Mouse (Mus musculus) stomach, postnatal 0 days (tissue): ENCODE measurements around the gene Usp5.

ENCODE experiments used
- CTCF ChIP-seq: IDR thresholded peaks from 2 replicates; pipeline ENCODE4 v1.5.1; 2016; ENCODE audit warnings: antibody characterized with exemption, low read depth, mild to moderate bottlenecking, moderate library complexity
- EP300 ChIP-seq: optimal IDR thresholded peaks from 2 replicates; pipeline ENCODE3; 2016; ENCODE audit warnings: antibody characterized with exemption

- no peak for TF ChIP-seq EP300
- no peak; the same call in none of the 2 replicates for TF ChIP-seq CTCF
Observed at GRCm38 (mm10) chr6:124828101-124828592, 1.1 kb downstream of the Usp5 start.
